Mouse (Mus musculus) megakaryocyte-erythroid progenitor cell, adult 5 weeks (primary cell): ENCODE data around the gene Ubap2. TPM values are rescaled to one million over a fixed set of nuclear protein-coding genes. Genes with fewer than 3 reads are reported as not detected.

Experiments used
- polyA plus RNA-seq: library from polyadenylated mRNA; stranded (reverse); fragments of >175 nt; gene quantifications from 2 replicates; pipeline ENCODE4 v1.2.3, GENCODE M21; 2012

Gene Ubap2
- 450 and 525 TPM in 2 replicates for polyA plus RNA-seq

DNA sequence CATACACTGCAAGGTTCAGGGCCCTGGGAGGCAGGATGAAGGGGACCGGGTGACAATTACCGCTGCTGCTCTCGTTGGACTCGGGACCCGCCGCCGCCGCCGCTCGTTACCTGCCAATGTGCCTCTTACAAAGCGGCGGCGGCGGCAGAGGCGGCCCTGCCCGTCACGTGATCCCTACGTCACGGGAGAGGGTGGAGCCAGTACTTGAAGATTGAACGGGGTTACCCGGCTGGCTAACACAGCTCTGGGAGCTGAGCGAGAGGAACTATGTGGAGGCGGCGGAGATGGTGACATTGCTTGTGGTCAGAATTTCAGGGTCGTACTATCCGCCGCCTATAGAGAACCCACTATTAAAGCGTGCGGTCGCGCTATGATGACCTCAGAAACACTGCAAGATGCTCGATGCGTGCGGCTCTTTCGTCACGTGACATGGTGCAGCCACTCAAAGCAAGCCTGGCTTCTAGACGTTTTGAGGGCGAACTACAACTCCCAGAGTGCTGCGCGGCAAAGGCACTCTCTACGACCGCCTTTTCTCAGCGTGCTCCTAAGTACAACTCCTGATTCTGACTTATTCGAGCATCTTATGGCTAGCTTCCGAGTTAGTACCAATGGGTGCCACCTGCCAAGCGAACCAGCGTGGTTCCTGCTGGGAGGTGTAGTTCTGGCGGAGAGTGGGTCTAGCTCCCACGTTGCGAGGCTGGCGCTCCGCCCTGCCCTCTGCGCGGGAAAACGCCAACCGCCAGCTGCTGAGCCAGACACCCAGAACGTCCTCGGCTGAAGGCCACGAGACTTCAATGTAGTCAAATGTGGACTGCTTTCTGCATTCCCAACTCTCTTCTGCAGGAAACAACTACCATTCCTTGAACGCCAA, at the start of gene Ubap2:
TSS of gene Ubap2 (minus strand) at position 165 of the 871 bp plus-strand sequence.

DNA sequence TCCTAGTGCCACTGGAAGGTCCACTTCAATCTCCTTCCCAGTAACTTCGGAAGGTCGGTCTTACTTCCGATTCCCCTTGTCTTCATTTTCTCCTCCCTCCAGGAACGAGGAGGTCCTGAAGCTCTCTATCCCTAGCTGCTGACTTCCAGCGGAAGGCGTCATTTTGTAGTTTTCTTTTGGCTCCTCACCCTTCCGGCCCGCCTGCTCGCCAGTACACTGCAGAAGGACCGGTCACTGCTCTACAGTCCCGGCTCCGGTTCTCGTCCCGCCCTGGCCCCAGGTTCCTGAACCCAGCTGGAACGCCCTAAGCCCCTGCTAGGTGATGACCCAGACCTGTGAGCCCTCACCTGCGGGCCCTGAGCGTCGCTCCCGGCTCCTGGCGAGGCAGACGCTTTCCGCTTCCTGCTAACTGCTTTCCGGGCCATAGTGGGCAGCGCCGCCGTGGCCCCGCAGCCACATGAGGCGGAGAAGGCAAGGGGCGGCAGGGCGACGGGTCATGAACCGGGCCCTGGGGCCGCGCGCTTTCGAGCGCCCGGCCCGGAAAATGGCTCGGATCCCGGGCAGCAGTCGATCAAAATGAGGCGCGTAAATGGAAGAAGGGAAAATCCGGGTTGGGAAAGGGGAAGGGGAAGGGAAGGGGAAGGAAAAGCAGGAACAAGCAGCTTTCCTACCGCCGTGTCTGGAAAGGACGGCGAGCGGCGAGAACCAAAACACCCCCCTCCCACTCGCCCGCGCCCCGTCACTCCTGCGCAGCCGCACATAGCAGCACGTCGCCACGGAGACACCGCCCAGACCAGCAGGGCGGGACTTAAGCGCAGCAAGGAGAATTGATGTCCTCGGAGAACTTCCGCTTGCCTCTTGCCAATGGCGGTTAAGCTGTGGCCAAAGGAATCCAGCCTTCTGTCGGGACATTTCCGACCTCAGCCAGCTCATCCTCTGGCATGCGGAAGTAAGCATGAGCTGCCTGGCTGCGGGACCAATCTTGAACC, 39.5 kb upstream of the Ubap2 start, which contains the start of gene Dcaf12:
TSS of gene Dcaf12 (minus strand) at position 749 of the 989 bp plus-strand sequence.

Other genes with a start within 250 kb of the Ubap2 start
- 0.07 and 0.09 TPM in 2 replicates for gene Aqp7, start 227.0 kb downstream of the Ubap2 start, polyA plus RNA-seq
- 0.11 and 0.29 TPM in 2 replicates for gene Aqp3, start 177.0 kb downstream of the Ubap2 start, polyA plus RNA-seq
- gene Nol6, start 150.7 kb downstream of the Ubap2 start, polyA plus RNA-seq, result 60.4 and 73.0 TPM in 2 replicates
- 40.7 and 46.9 TPM in 2 replicates for gene Ube2r2, start 139.4 kb downstream of the Ubap2 start, polyA plus RNA-seq
- 21.3 and 30.6 TPM in 2 replicates for gene Dcaf12, start 39.7 kb upstream of the Ubap2 start, polyA plus RNA-seq
- gene Ubap1, start 73.9 kb upstream of the Ubap2 start, polyA plus RNA-seq, result 38.0 and 58.3 TPM in 2 replicates
- 1.6 and 2.0 TPM in 2 replicates for gene Kif24, start 189.7 kb upstream of the Ubap2 start, polyA plus RNA-seq
- 6.1 and 6.4 TPM in 2 replicates for gene Nudt2, start 190.0 kb upstream of the Ubap2 start, polyA plus RNA-seq
- not detected in 2 replicates for gene AI464131, start 227.9 kb upstream of the Ubap2 start, polyA plus RNA-seq
- not detected in 2 replicates for gene 1110017D15Rik, start 242.2 kb upstream of the Ubap2 start, polyA plus RNA-seq